Mouse (Mus musculus) megakaryocyte-erythroid progenitor cell, adult 5-6 weeks (primary cell): ENCODE data around the gene Gm20517. TPM values are rescaled to one million over a fixed set of nuclear protein-coding genes. Genes with fewer than 3 reads are reported as not detected.
"Not testable (repeated sequence)": the region's sequence is repeated elsewhere in the genome, so short reads cannot be mapped to it uniquely, and the experiment has no call there.

Experiments used
- ATAC-seq: replicated peaks from 2 replicates; pipeline ENCODE4 v1.8.0; 2016; ENCODE audit warnings: mild to moderate bottlenecking, inconsistent platforms; ENCODE audit not compliant: severe bottlenecking, poor library complexity, low FRiP score, low TSS enrichment
- total RNA-seq, 2 experiments: library from RNA; stranded (forward) in 1 of 2; stranded (reverse) in 1 of 2; fragments of 200-1000, 215-1000 nt in 1 of 2; fragments of >200 nt in 1 of 2; fragmentation: Nextera tagmentation in 1 of 2; gene quantifications; 2 replicates each; pipeline ENCODE4 v1.2.3; 2014 to 2017

Gm20517 gene
- total RNA-seq, 2 experiments from 2014 or later: 2.2 to 7.8 TPM

DNA sequence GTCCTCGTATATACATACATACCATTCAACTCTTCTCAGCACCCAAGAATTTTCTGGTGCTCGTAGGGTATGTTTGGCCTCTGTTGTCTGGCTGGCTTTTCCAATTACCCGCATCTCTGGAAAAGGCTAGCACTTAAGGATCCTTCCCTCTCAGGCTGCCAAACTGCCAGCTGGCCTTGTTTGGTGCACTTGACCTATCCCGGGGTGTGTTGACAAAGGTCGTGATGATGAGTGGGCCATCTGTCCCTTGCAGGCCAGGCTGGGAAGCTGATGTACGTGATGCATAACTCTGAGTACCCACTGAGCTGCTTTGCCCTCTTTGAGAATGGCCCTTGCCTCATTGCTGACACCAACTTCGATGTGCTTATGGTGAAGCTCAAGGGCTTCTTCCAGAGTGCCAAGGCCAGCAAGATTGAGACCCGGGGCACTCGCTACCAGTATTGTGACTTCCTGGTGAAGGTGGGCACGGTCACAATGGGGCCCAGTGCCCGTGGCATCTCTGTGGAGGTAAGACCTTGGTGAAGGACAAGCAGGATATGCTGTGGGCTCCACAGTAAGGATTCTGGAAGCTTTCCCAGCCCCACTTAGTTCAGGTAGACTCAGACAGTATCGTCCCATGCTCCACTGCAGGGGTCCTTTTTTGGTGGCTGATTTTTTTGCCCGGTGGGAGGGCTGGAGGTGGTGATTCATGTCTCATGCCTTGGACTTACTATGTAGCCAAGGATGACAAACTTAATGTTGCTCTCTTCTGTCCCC, 7.3 kb downstream of the Gm20517 start:
- ATAC-seq: no peak

DNA sequence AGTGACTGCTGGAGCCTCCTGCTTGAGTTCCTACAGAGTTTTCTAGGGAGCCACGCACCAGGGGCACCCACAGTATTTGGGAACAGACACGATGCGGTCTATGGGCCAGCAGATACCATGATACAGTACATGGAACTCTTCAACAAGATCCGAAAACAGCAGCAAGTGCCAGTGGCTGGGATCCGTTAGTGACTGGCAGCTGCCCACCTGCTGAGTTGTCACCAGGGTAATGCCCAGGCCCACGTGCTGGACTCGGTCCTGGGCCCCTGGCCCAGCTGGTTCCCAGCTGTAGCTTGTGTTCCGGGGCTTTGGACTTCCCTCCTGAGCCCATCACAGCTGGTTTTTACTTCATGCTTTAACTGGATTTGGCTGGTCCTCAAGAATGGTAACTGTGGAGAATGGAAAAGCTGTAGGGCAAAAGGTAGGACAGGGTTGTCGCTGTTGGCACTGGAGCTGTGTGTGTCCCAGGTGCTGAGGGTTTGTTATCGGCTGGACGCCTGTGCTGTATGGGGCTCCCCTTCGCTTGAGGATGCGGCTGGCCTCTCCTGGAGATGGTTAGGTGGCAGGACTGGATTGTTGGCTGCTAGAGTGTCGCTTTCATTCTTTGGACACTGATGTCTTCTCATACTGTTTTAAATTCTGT, 11.6 kb downstream of the Gm20517 start:
- ATAC-seq: no peak

DNA sequence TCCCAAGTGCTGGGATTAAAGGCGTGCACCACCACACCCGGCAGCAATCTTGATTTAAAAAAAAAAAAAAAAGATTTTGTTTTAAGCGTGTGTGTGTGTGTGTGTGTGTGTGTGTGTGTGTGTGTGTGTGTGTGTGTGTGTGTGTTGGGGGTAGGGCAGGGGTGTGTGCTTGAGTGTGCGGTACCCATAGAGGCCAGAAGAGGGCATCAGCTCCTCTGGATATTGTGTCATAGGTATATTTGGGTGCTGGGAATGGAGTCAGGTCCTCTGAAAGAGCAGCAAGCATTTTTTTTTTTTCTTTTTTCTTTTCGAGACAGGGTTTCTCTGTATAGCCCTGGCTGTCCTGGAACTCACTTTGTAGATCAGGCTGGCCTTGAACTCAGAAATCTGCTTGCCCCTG, 13.2 kb downstream of the Gm20517 start:
- not testable (repeated sequence) for ATAC-seq

DNA sequence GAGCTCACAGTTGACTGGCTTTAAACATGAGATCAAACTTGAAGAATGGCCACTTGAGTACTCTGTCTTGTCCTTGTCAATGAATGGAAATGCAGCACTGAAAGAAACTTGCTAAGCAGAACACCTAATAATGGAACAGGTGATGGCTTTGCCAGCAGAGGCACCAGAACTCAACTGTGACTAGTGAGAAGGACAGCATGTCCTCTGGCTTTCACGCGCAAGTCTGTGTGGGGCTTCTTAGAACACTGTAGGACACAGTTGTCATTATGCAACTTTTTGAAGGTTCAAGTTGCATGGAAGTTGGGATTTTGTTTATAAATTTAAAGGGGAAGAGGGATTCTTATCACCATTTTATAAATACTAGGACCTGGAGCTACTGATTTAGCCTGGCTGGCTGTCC, 13.7 kb downstream of the Gm20517 start:
- ATAC-seq: no peak

DNA sequence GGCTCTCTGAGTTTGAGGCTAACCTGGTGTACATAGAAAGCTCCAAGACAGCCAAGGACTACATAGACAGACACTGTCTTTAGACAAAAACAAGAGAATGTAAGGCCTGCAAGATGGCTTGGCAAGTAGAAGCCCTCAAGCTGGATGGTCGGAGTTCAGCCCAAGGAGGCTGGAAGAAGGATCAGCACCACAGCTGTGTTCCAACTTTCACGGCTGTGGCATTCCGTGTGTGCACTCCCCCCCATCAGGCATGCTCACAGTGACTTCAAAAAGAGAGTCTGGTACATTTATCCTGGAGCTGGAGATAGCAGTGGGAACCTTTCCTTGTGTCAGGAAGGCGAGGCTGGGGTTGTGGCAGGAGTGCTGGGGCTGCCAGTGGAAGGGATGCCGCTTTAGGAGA, 14.6 kb downstream of the Gm20517 start:
- ATAC-seq: no peak

DNA sequence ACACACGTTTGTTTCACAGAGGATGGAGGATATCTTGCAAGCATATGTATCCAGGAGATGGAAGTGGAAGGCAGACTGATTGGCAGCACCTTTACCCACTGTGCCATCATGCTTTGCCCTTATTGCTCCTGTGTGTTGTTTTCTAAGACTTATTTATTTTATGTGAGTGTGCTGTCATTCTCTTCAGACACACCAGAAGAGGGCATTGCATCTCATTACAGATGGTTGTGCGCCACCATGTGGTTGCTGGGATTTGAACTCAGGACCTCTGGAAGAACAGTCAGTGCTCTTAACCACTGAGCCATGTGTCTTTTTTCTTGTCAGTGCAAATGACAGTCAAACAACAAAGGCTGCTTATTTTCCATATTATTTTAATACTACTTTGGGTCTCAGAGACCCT, 16.4 kb downstream of the Gm20517 start:
- ATAC-seq: no peak

DNA sequence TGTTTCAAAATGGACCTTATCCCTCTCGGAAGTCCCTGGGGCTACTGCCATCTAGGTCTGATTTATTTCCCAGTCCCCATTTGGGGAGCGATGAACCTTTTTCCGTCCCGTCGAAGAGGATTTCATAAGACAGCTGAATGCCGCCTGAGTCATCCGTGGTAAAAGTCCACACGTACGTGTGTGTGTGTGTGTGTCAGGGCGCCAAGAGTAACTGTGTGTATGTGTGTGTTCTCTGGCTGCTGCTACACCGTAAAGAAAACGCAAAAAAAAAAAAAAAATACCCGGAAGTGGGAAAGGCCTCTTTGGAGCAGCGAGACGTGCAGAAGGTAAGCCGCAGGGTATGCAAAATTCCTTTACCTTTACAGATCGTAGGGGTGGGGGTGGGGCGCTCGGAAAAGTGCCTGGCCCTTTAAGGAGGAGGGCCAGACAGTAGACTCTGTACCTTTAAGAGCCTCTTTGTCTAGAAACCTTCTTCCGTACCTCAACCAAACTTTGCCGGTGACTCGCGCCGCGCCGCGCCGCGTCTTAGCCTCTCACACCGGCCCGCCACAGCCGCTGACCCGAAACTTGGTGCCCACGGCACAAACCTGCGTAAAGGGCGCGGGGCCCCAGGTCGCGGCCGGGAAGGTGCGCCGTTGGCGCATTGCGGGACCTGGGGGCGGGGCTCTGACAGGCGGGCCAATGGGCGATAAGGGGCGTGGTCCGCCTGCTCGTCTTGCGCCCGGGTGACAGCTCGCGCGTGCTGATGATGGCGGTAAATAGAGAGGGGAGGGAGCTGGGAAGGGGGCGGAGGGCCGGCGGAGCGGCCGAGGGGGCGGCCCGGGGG, 17.7 kb downstream of the Gm20517 start:
- peak; percentile 88 for ATAC-seq

DNA sequence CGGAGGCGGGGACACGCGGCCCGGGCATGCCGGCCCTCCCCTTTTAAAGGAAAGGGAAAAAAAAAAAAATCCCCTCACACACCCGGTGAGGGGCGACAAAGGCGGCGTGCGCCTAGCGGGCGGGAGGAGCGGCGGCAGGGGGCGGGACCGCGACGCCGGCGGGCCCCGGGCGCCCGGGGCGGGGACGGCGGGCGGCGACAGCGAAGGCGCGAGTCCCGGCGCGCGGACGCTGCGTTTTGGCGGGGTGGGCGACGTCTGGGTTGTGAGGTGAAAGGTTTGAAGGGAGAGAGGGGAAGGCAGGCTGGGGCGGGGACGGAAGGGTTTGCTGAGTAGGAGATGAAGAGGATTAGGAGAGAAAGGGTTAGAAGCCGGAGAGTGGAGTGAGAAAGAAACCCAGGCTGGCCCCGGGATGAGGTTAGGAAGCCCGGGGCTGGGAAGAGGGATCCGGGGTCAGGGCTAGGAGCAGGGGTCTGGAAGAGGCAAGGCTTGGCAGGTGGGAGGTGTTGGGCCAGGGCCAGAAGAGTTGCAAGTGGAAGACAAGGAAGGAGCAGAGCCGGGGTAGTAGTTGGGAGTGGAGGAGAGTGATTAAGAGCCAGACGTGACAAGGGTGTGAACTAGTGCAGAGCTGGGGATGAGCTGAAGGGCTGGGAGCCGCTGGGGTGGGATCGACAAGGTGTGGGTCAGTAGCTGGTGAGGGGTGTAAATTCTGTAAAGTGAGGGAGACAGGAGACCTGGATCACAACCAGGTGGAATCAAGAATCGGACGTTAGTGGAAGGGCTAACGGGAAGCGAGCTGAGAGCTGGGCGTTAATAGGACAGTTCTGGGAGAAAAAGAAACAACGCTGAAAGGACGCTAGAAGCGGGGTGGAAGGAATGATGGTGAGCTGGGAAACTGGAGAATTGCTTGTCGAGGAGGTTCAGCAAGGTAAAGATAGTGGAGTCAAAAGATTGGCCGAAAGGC, 18.6 kb downstream of the Gm20517 start:
- ATAC-seq: peak; percentile 42

DNA sequence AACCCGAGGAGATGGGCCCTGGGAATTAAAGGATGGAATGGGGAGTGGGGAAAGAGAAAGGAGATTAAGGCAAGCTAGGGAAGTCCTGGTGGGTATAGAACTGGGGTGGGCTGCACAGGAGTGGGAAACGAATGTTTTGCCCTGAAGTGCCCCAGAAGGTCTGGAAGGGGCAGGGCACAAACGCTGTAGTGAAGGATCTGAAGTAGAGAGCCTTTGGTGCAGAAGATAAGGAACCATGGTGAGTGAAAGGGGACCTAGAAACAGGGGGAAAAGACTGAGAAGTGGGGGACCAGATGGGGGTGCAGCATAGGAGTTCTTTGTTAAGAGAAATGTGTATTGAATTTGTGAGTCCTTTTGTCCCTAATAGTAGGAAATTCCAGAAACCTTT, 19.3 kb downstream of the Gm20517 start, which contains the start of gene Usp49:
TSS of gene Usp49 (plus strand) at position 13 of the 388 bp plus-strand sequence.
- no peak for ATAC-seq

DNA sequence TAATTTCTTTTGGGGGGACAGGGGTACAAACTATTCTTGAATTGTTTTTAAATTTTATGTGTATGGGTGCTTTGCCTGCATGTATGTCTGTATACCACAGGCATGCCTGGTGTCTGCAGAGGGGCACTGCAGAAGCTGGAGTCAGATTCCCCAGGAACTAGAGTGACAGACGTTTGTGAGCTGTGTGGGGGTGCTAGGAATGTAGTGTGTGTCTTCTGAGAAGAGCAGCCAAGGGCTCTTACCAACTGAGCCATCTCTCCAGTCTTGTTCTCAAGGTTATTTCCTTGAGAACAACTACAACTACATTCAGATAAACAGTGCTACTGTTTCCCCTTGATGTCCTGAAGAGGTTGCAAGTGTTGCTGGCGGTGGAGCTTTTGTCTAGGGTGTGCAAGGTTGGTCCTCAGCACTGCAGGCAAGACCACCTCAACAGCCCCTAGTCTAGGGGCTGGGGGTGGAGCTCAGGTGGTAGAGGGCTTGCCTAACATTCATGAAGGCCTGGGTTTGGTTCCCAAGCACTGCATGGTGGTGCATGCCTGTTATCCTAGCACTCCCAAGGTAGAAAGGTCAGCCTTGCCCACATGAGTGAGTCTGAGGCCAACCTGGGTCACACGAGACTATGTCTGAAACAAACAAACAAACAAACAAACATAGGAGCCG, 20.9 kb downstream of the Gm20517 start:
- no peak for ATAC-seq

DNA sequence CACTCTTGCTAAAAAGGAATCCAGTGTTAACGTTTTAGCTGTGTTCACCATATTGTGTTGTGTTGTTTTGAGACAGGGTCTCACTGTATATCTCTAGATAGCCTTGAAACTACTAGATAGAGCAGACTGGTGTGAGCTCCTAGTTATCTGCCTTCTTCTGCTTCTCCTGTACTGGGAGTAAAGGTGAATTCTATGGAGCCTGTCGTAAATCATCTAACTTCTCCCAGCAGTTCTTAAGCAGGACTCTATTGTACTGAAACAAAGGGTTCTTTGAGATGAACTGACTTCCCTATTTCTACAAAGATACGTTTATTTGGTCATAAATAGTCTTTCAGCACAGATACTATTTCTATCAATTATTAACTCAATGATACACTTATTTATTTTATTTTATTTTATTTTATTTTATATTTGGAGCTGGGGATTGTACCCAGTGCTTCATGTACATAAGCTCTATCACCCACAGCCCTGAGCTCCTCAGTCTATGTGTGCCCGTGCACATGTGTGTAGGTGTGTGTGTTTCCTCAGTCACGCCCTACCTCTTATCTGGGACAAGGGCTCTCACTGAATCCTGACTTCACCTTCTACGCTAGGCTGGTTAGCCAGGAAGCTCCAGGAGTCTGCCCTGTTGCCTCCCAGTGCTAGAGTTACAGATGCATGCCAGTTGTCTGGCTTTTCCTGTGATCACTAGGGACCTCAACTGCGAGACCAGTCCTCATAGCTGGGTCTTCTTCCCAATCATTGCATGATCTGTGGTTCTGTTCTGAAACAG, 22.8 kb downstream of the Gm20517 start:
- no peak for ATAC-seq

DNA sequence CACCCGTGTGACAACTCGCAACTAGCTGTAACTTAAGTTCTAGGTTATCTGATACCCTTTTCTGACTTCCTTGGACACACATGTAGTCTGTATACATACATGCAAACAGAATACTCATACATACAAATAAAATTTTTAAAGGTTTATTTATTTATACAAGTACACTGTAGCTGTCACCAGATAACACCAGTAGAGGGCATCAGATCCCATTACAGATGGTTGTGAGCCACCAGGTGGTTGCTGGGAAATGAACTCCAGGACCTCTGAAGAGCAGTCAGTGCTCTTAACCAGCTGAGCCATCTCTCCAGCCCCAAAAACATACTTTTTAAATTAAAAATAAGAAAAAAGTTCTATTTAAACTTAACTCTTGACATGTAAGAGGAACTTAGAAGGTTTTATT, 31.6 kb downstream of the Gm20517 start:
- no peak for ATAC-seq

DNA sequence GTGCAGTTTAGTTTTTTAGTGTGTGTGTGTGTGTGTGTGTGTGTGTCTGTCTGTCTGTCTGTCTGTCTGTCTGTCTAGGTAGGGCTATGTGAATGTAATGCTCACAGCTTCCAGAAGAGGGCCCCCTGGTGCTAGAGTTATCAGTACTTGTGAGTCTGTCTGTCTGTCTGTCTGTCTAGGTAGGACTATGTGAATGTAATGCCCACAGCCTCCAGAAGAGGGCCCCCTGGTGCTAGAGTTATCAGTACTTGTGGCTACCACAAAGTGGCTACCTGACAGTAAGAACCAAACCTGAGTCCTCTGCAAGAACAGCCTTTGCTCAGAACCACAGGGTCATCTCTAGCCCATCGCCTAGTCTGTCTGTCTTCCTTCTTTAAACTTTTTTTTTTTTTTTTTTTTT, 35.3 kb downstream of the Gm20517 start:
- peak; percentile 87 for ATAC-seq

DNA sequence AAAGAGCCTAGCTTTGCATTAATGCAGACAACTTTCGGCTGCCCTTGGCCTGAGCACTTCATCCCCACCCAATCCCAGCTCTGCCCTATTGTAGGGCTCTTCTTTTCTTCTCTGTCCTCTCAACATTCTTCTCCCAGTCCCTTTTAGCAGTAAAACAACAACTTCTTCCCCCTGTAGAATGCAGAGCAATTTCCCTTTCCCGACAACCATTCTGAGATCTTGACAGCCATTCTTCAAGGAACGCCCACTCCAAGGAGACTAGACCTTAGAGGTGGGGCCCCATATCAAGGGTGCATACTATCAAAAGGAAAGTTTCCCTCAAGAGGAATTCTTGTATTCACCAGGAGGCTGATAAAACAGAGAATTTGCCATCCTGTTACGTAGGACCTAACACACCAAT, 37.6 kb downstream of the Gm20517 start:
- ATAC-seq: no peak

DNA sequence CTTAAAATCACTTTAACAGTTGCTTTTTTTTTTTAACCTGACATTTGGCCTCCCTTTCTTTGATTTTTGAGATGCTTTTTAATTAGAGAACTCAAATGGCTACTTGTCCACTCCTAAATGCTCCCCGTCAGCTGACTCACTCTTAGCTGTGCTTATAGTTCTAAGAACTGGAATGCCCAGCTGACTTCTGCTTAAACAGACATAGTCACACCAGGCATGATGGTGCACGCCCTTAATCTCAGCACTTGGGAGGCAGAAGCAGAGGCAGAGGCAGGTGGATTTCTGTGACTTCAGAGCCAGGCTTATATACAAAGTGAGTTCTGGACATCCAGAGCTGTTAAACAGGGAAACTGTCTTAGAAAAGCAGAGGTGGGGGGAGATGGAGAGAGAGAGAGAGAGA, 40.6 kb downstream of the Gm20517 start:
- no peak for ATAC-seq

DNA sequence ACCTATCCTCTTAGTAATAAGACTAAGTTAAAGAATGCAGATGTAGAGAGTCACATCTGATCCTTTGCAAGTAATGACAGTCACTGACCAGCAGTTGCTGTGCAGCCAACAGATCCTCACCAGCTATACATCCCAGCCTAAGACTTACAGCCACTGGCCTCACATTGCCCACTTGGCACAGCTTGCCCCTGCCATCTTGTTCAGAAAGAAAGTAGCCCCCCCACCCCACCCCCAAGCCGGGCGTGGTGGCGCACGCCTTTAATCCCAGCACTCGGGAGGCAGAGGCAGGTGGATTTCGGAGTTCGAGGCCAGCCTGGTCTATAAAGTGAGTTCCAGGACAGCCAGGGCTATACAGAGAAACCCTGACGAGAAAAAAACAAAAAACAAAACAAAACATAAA, 43.0 kb downstream of the Gm20517 start:
- not testable (repeated sequence) for ATAC-seq

DNA sequence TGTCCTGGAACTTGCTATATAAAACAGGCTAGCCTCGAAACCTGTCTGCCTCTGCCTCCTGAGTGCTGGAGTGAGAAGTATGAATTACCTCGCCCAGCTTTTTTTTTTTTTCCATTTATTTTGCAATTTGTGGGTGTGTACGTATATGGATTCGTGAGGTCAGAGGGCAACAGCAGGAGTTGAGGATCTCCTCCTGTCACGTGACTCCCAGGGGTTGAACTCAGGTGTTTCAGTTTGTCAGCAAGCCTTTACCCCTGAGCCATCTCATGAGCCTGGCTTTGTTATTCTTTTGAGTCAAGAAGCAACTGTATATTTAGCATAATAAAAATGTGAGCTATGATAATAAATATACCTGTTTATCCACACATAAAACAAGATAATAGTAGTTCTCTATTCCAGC, 44.3 kb downstream of the Gm20517 start:
- ATAC-seq: no peak

DNA sequence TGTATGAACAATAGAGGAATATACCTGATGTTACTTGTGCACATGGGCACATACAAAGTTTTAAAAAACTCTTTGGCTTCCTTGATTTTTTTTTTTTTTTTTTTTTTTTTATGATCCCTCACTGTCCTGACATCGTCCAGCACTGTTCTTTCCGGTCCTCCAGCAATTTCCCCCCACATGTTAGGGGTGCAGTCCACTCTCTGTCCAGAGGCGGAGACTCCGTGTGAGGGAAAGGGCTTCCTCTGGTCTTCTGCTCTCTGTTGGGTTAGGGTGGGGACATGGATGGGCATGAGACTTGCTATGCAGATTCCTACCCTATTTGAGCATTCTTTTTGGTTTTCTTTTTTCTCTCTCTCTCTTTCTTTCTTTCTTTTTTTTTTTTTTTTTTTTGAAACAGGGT, 46.5 kb downstream of the Gm20517 start:
- ATAC-seq: no peak
